Mouse (Mus musculus) heart, adult 2 months (tissue): ENCODE measurements at regions not wholly inside any gene's neighbourhood (a gene's known extent, or its start where the extent isn't known, plus 50 kb on each side); places are given as distances from the start of the nearest gene placed in this dataset.

ENCODE experiments used
- DNase-seq, 2 experiments: peaks; one replicate each; pipeline ENCODE4 v3.0.0; 2021
- H3K27ac ChIP-seq: fragments of 200-600 bp; 2 replicates; pipeline ENCODE4 v1.8.1; 2022
- H3K27me3 ChIP-seq: fragments of 200-500 bp; 2 replicates; pipeline ENCODE4 v1.6.1; 2012; ENCODE audit warnings: mild to moderate bottlenecking, low read length, inconsistent platforms, mixed read lengths; ENCODE audit not compliant: control insufficient read depth, insufficient read depth
- H3K36me3 ChIP-seq: fragments of 200-500 bp; 2 replicates; pipeline ENCODE4 v1.6.1; 2012; ENCODE audit warnings: low read length, inconsistent platforms; ENCODE audit not compliant: control insufficient read depth, insufficient read depth
- H3K4me1 ChIP-seq: fragments of 200-500 bp; 2 replicates; pipeline ENCODE4 v1.6.1; 2011; ENCODE audit warnings: low read length; ENCODE audit not compliant: control insufficient read depth, insufficient read depth
- H3K4me3 ChIP-seq: fragments of 200-600 bp; 2 replicates; pipeline ENCODE4 v1.8.1; 2022
- H3K79me2 ChIP-seq: fragments of 200-500 bp; replicated peaks from 2 replicates; pipeline ENCODE4 v1.6.1; 2012; ENCODE audit warnings: mild to moderate bottlenecking, inconsistent platforms, low read length, moderate library complexity, mixed read lengths; ENCODE audit not compliant: control insufficient read depth, insufficient read depth
- H3K9ac ChIP-seq: fragments of 200-500 bp; 2 replicates; pipeline ENCODE4 v1.6.1; 2012; ENCODE audit warnings: low read depth, mild to moderate bottlenecking, control low read depth, inconsistent platforms, low read length, mixed read lengths
- CTCF ChIP-seq: fragments of 200-600 bp; IDR thresholded peaks from 2 replicates; pipeline ENCODE4 v1.8.1; 2022; ENCODE audit warnings: antibody characterized with exemption, mild to moderate bottlenecking, moderate library complexity
- EP300 ChIP-seq: fragments of 200-500 bp; IDR thresholded peaks from 2 replicates; pipeline ENCODE4 v1.6.1; 2011; ENCODE audit warnings: low read depth, low read length, control low read depth; ENCODE audit not compliant: insufficient read depth
- POLR2A ChIP-seq: fragments of 200-500 bp; IDR thresholded peaks from 2 replicates; pipeline ENCODE4 v1.6.1; 2011; ENCODE audit warnings: mild to moderate bottlenecking, low read depth, low read length, control low read depth; ENCODE audit not compliant: insufficient read depth
- whole genome bisulfite sequencing: fragments of 180-500 bp; shearing (Covaris S2); methylation state at CpG from one replicate; pipeline ENCODE4 v1.1.7; 2018; 5-methylcytosine and 5-hydroxymethylcytosine counted together
- intact Hi-C: fragments of 180-260 bp; cut with DNase I; formaldehyde crosslinking; loops from one replicate; pipeline ENCODE4 v1.15.1; 2025

DNA sequence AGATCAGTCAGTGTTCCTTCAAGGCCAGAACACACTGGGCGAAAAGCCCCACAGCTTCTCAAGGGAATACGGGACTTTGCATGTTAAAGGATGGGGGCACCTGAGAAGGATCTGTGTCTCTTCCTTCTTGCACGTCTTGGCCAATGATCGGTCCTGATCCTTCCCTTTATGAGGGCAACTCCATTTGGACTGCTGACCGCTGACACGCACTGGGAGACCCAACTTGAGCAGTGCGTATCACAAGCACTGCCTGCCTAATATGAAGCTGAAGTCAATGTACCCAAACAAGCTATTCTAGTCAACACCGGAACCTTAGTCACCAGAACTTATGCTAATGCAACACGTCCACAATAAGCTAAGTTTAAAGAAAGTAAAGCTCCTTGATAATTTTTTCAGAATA is 543.7 kb upstream of the Map3k7 start:
- no peaks in the 10 kb centered on the region for H3K27me3 ChIP-seq
- H3K36me3 ChIP-seq: no peaks in the 10 kb centered on the region
- H3K4me3 ChIP-seq: no peak overlapping the region
- intact Hi-C loops: no loop called here
- H3K27ac ChIP-seq: no peak overlapping the region
- H3K79me2 ChIP-seq: no peaks in the 10 kb centered on the region
- no peaks in the 10 kb centered on the region for H3K4me1 ChIP-seq
- DNase-seq: no peak
- 89% methylated on average over 9 of the region's 9 CpGs for WGBS
- TF ChIP-seq EP300 (no peak), CTCF (no peak), POLR2A (no peak)
- H3K9ac ChIP-seq: no peak overlapping the region

GRCm38 (mm10) chr4:31421386-31421785 is 542.5 kb upstream of the Map3k7 start:
- no peaks in the 10 kb centered on the region for H3K27me3 ChIP-seq
- H3K4me1 ChIP-seq: no peaks in the 10 kb centered on the region; the same call in 1 of the 2 replicates
- no peak overlapping the region for H3K27ac ChIP-seq
- no peak for DNase-seq
- H3K4me3 ChIP-seq: no peak overlapping the region
- H3K36me3 ChIP-seq: no peaks in the 10 kb centered on the region
- 79% methylated on average over 5 of the region's 5 CpGs for WGBS
- intact Hi-C loops: no loop called here
- H3K9ac ChIP-seq: no peak overlapping the region
- TF ChIP-seq EP300 (no peak), CTCF (no peak), POLR2A (no peak)
- no peaks in the 10 kb centered on the region for H3K79me2 ChIP-seq

DNA sequence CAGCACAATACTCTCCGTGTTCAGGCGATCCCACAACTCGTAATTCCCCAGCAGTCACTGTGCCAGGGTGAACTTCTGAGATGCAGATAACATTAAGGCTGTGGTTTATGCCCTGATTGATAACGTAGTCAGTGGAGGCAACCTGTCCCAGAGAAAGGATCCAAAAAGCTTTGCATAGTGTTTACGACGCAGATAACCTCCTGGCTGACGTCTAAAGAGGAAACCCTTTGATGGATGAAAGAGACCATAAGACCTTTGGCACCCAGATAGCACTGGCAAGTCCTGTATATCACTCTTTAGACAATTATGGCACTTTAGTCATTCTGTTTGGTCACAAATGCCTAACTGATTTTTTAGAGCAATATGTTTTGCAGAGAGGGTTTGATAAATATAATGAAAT is 538.8 kb upstream of the Map3k7 start:
- intact Hi-C loops: no loop called here
- no peaks in the 10 kb centered on the region; the same call in 1 of the 2 replicates for H3K4me1 ChIP-seq

DNA sequence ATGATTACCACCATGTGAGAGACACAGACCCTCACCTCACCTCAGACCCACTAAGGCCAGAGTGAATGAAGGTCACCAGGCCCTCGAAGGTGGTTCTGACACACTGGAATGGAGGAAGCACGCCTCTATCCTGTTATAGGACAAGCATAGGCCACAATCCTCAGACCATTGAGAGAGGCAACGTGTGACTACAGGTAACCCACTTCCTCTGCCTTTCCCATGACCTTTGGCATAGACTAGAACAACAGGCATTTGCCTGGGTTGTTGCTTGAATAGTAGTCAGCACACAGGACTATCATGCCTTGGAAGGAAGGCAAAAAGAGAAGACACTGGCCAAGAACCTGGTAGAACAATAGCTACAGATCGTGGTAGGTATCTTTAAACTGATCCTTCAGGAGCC is 538.2 kb upstream of the Map3k7 start:
- H3K4me1 ChIP-seq: no peaks in the 10 kb centered on the region; the same call in 1 of the 2 replicates
- H3K79me2 ChIP-seq: no peaks in the 10 kb centered on the region
- no peaks in the 10 kb centered on the region for H3K27me3 ChIP-seq
- no peaks in the 10 kb centered on the region for H3K36me3 ChIP-seq
- TF ChIP-seq POLR2A (no peak), EP300 (no peak), CTCF (no peak)
- intact Hi-C loops: no loop called here
- 61% methylated on average over 4 of the region's 4 CpGs for WGBS
- no peak overlapping the region for H3K4me3 ChIP-seq
- H3K9ac ChIP-seq: no peak overlapping the region
- H3K27ac ChIP-seq: no peak overlapping the region
- no peak for DNase-seq

More for the DNA sequence above, 538.8 kb upstream of the Map3k7 start:
- Histone ChIP-seq H3K36me3 (no peaks in the 10 kb centered on the region), H3K79me2 (no peaks in the 10 kb centered on the region), H3K4me3 (no peak overlapping the region), H3K9ac (no peak overlapping the region), H3K27ac (no peak overlapping the region), H3K27me3 (no peaks in the 10 kb centered on the region)
- no peak for DNase-seq
- TF ChIP-seq POLR2A (no peak), EP300 (no peak), CTCF (no peak)
- 39% methylated on average over 7 of the region's 7 CpGs for WGBS

DNA sequence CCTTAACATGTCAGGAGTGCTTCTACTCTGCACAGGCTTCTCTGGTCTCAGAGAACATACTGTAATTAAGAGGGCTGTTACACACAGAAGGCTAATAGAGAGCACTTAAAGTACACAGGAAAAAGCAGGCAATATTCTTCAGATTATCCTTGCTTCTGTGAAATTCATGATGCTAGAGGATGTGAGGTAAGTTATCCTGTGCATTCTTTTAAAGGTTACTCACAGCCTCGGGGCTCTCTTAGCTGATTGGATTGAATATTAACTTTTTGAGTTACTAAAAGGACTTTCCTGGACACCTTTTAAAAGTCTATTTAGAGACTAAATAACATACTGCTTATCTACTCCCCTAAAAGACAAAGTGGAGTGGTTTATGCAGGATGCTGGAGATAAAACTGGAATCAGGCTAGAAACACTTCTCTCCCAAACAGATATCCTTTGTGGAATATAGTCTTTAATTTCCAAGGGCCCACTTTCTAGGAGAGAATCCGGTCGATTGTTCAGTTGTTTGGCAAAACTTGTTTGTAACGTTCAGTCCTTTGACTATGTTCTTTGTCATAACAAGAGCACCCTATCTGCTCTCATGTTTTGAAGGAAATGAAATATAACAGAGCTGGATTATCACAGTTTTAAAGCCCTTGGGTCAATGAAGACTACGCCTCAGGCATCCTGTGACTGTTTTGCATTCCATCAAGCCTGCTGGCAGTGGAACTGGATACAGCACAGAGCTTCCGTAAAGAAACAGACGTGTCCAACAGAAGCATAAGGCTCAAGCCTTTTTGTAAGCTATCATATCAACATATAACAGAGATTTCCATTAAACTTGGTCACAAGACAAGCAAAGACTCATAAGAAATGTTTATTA is 537.5 kb upstream of the Map3k7 start:
- Histone ChIP-seq H3K27ac (no peak overlapping the region), H3K27me3 (no peaks in the 10 kb centered on the region), H3K4me1 (no peaks in the 10 kb centered on the region; the same call in 1 of the 2 replicates), H3K9ac (no peak overlapping the region), H3K36me3 (no peaks in the 10 kb centered on the region), H3K4me3 (no peak overlapping the region), H3K79me2 (no peaks in the 10 kb centered on the region)
- no peak for DNase-seq
- 27% methylated on average over 7 of the region's 7 CpGs for WGBS
- TF ChIP-seq CTCF (no peak), EP300 (no peak), POLR2A (no peak)
- intact Hi-C loops: no loop called here

DNA sequence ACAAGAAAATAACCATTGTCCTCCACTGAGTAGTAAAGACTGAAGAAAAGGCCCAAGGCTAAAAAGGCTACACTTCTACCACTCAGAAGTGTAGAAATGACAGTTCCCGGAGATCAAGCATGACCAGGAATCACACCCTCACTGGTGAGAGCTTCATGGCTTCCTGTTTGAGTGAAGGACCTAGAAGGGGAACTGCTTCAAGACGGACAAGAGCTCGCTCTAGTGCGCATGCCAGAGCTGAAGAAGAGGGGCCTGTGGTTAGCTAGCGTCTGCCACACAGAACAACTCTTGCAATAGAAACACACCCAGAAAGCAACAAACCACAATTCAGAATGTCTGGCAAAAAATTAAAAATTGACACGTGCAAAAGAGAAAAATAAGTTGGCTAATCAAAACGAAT is 530.0 kb upstream of the Map3k7 start:
- Histone ChIP-seq H3K36me3 (no peaks in the 10 kb centered on the region), H3K4me3 (no peak overlapping the region), H3K27ac (no peak overlapping the region), H3K79me2 (no peaks in the 10 kb centered on the region), H3K9ac (no peak overlapping the region), H3K4me1 (no peaks in the 10 kb centered on the region), H3K27me3 (no peaks in the 10 kb centered on the region)
- no peak for DNase-seq
- WGBS: 81% methylated on average over 7 of the region's 7 CpGs
- TF ChIP-seq POLR2A (no peak), CTCF (no peak), EP300 (no peak)
- intact Hi-C loops: no loop called here
